Mouse (Mus musculus): Measurements from ENCODE around the gene Hemk1. TPM values are rescaled to one million over a fixed set of nuclear protein-coding genes. Genes with fewer than 3 reads are reported as not detected.

The Hemk1 gene
- polyA plus RNA-seq, 1 experiment from 2014 or later, result 14.6 TPM

DNA sequence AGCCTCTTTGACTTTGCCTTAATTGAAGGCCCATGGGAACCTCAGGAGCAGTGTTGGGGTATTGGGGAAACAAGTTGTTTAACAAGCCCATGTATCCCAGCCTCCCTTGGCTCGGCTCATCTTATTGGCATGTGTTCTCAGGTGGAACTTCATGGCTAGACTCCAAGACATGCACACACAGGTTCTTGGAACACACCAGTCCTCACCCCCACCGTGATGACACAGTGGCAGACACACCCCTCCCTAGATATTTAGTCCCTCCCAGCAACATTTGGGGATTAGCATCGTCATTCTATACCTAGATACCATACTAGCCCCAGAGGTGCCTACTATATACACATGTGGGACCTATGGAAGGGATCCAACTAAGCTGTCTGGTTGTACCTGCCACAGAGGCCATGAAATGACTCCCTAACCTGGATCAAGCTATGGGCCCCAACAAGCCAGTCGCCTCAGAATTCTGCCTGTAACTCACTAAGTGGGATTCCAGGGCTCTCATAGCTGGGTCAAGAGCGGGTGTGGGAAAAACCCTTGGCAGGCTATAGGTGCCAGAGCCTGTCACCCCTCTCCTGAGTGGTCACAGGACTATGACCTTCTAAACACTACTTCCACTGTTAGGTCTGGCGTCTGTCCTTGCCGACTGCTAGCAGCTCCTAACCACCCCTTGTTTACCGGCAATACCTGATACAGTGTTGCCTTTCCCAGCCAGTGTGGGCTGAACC is 39.9 kb downstream of the Hemk1 start:
- no peaks in the 10 kb centered on the region for H3K27me3 ChIP-seq
- no peak overlapping the region for H3K27ac ChIP-seq (replicated peaks)
- no peak for ATAC-seq (replicated peaks)
- no peaks in the 10 kb centered on the region for H3K9me3 ChIP-seq
- 81% methylated on average over 8 of the region's 8 CpGs for WGBS
- H3K36me3 ChIP-seq, result peaks cover 10% of the 10 kb centered on the region; the same call in 1 of the 2 replicates
- peak overlapping the region; percentile 80 for H3K4me2 ChIP-seq (replicated peaks)
- no peak overlapping the region for H3K4me3 ChIP-seq
- no peak overlapping the region for H3K9ac ChIP-seq (replicated peaks)
- H3K4me1 ChIP-seq, result peaks cover 22% of the 10 kb centered on the region

DNA sequence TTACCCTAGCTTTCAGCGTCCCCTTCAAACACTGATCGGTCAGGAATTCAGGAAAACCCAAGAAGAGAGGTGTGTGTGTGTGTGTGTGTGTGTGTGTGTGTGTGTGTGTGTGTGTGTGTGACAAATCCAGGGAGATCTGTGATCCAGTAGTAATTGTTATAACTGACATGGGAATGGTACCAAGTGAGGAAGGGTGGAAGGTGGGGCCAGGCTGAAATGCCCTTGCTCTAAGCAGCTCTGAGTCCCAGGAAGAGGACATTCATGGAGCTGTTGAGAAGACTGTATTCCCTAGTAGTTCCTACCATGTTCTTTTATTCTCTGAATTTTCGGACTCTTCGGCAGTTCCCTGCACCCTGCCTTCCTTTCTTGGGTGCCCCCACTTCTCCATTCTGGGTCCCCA is 40.5 kb downstream of the Hemk1 start:
- Histone ChIP-seq H3K4me1 (peaks cover 22% of the 10 kb centered on the region), H3K9ac (replicated peaks) (no peak overlapping the region), H3K27ac (replicated peaks) (no peak overlapping the region), H3K4me3 (peak overlapping the region; percentile 54), H3K27me3 (no peaks in the 10 kb centered on the region), H3K4me2 (replicated peaks) (peak overlapping the region; percentile 80), H3K9me3 (no peaks in the 10 kb centered on the region), H3K36me3 (peaks cover 10% of the 10 kb centered on the region; the same call in 1 of the 2 replicates)
- 85% methylated on average over 4 of the region's 4 CpGs for WGBS
- no peak for ATAC-seq (replicated peaks)

DNA sequence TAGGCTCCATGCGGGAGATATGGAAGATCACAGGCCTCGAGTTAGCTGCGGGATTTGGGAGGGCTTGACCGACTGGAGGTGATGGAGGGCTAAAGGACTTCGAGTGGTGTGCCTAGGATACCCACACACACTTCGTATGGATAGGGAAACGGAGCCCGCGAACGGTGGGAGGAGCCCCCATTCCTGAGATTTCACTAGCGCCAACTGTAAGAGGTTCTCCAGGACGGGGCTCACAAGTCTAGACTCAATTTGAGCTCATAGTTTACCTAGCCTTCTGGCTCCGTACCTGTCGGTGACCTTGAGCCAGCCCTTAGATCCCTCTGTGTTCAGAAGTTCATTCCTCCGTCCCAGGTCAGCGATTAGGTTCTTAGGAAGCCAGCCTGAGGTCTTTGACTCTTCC is 41.1 kb downstream of the Hemk1 start:
- WGBS, result 16% methylated on average over 16 of the region's 16 CpGs
- Histone ChIP-seq H3K4me2 (replicated peaks) (peak overlapping the region; percentile 80), H3K27ac (replicated peaks) (peak overlapping the region; percentile 32; the same call in 1 of the 2 replicates), H3K4me3 (peak overlapping the region; percentile 54), H3K9ac (replicated peaks) (peak overlapping the region; percentile 73), H3K27me3 (no peaks in the 10 kb centered on the region), H3K4me1 (peaks cover 22% of the 10 kb centered on the region), H3K36me3 (peaks cover 10% of the 10 kb centered on the region; the same call in 1 of the 2 replicates), H3K9me3 (no peaks in the 10 kb centered on the region)
- peak; percentile 44; the same call in 1 of the 2 replicates for ATAC-seq (replicated peaks)

DNA sequence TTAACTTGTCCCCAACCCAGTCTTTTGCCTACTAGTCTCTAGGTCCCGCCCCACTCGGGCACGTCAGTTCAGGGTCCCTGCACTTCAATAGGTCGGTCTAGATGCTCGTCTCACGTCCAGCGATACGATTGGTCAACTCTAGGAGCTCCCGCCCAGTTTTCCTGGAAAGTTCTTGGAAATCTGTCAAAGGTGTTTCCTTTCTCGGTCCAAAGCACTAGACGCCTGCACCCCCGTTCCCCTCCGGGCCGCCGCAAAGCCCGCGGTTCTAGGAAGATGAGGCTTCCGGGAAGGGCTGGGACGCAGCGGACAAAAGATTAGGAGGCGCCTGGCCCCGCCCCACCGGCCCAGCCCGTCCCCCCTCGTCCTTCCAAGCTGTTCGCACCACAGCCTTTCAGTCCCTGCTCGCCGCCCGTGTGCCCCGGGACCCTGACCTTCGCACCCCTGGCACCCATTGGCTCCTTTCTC is 41.6 kb downstream of the Hemk1 start:
- ATAC-seq (replicated peaks), result peak; percentile 98
- peak overlapping the region; percentile 80 for H3K4me2 ChIP-seq (replicated peaks)
- no peaks in the 10 kb centered on the region for H3K9me3 ChIP-seq
- H3K27ac ChIP-seq (replicated peaks), result peak overlapping the region; percentile 32
- peak overlapping the region; percentile 54 for H3K4me3 ChIP-seq
- 0% methylated on average over 31 of the region's 31 CpGs for WGBS
- H3K4me1 ChIP-seq, result peaks cover 22% of the 10 kb centered on the region
- H3K36me3 ChIP-seq, result peaks cover 10% of the 10 kb centered on the region; the same call in 1 of the 2 replicates
- no peaks in the 10 kb centered on the region for H3K27me3 ChIP-seq
- peak overlapping the region; percentile 73 for H3K9ac ChIP-seq (replicated peaks)

DNA sequence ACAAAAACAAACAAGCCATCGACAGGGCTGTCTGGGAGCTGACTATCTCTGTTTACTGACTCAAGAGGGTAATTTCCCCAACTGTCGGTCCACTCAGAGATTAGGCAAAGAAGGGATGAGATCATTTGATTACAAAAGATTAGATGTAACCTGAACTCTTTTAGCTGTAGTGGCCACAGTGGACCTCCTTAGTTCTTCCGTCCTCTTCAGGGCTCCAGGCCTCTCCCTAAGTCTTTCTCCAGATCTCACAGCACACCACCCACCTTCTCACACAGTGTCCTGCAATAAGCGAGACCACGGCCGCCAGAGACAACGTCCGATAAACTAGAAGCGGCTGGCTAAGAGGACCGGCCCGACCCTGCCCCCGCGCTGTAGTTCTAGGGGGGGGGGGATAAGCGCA is 42.1 kb downstream of the Hemk1 start:
- 7% methylated on average over 14 of the region's 14 CpGs for WGBS
- no peaks in the 10 kb centered on the region for H3K27me3 ChIP-seq
- peak overlapping the region; percentile 25 for H3K9ac ChIP-seq (replicated peaks)
- peaks cover 6% of the 10 kb centered on the region; the same call in 1 of the 2 replicates for H3K36me3 ChIP-seq
- peak overlapping the region; percentile 80 for H3K4me2 ChIP-seq (replicated peaks)
- H3K9me3 ChIP-seq, result no peaks in the 10 kb centered on the region
- peak; percentile 30; the same call in 1 of the 2 replicates for ATAC-seq (replicated peaks)
- peak overlapping the region; percentile 54 for H3K4me3 ChIP-seq
- H3K4me1 ChIP-seq, result peaks cover 22% of the 10 kb centered on the region
- no peak overlapping the region for H3K27ac ChIP-seq (replicated peaks)

DNA sequence AAGGTAGTCTGAATTCAATTTTAAA is 42.3 kb downstream of the Hemk1 start, which contains the start of gene Cish:
Gene Cish, plus strand, starts transcription at position 11 of the 25 bp plus-strand sequence.
- Histone ChIP-seq H3K9me3 (no peaks in the 10 kb centered on the region), H3K27me3 (no peaks in the 10 kb centered on the region), H3K4me1 (peaks cover 22% of the 10 kb centered on the region), H3K4me3 (peak within 1 kb of the TSS; percentile 54), H3K27ac (replicated peaks) (peak within 1 kb of the TSS; percentile 32), H3K4me2 (replicated peaks) (peak within 1 kb of the TSS; percentile 80), H3K36me3 (peaks cover 4% of the 10 kb centered on the region; the same call in 1 of the 2 replicates), H3K9ac (replicated peaks) (peak within 1 kb of the TSS; percentile 73)
- ATAC-seq (replicated peaks), result no peak

DNA sequence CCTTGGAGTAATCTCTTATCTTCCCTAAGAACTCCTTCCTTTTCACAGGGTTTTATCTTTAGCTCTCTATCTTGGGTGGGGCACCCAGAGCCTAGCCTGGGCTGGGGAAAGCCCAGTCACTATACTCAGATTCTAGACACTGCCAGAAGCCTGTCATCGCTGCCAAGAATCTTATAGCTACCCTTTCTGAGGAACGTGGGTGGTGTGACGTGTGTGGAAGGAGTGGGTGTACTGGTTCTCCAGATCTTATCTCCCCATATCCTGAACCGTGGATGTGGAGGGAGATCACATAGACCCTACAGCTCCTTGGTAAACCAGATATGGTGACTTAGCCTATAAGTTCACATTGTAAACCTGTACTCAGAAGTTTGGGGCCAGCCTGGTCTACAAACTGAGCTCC is 42.5 kb downstream of the Hemk1 start:
- Histone ChIP-seq H3K27me3 (no peaks in the 10 kb centered on the region), H3K27ac (replicated peaks) (no peak overlapping the region), H3K4me2 (replicated peaks) (peak overlapping the region; percentile 80; the same call in 1 of the 2 replicates), H3K4me1 (peaks cover 22% of the 10 kb centered on the region), H3K9me3 (no peaks in the 10 kb centered on the region), H3K4me3 (no peak overlapping the region), H3K36me3 (peaks cover 2% of the 10 kb centered on the region; the same call in 1 of the 2 replicates), H3K9ac (replicated peaks) (no peak overlapping the region)
- no peak for ATAC-seq (replicated peaks)
- 79% methylated on average over 4 of the region's 4 CpGs for WGBS

DNA sequence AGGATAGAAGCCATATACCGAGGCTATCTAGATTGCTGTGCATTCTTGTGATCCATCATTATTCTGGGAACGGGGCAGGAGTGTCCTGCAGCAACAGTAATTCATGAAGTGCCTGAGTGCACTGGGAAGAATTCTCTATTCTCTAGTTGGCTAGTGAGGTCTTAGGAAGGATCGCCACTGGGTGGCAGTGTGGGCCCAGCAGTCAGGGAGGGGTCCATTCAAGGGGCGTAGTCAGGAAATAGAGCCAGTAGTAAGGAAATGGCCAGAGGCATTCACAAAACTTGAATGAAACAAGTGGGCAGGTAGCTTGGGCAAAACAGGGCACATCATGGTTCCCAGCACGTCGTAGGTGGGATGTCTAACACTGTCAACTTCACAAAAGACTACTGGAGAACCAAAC is 43.9 kb downstream of the Hemk1 start:
- Histone ChIP-seq H3K9ac (replicated peaks) (no peak overlapping the region), H3K27me3 (no peaks in the 10 kb centered on the region), H3K9me3 (no peaks in the 10 kb centered on the region), H3K4me1 (peaks cover 31% of the 10 kb centered on the region), H3K36me3 (no peaks in the 10 kb centered on the region), H3K27ac (replicated peaks) (no peak overlapping the region), H3K4me3 (no peak overlapping the region), H3K4me2 (replicated peaks) (no peak overlapping the region)
- WGBS, result 4% methylated on average over 6 of the region's 6 CpGs
- ATAC-seq (replicated peaks), result no peak

DNA sequence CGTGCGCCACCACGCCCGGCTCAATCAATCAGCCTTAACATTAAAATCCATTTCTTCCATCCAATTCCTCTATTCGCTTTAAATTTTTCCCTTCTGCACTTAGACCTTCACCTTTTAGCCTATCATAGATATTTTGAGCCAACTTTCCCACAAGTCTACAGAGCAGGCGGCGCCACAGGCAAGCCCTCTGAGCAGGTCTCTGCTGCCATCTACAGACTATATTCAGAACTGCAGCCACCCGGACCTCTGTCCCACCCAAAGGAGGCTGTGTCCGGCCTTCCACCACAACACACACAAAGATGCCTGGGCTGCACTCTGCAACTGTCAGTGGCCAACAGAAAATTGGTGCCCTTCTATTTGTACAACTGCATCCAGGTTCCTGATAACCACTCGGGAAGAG is 47.3 kb downstream of the Hemk1 start:
- H3K4me3 ChIP-seq, result no peak overlapping the region
- WGBS, result 32% methylated on average over 10 of the region's 10 CpGs
- peaks cover 12% of the 10 kb centered on the region for H3K4me1 ChIP-seq
- H3K27me3 ChIP-seq, result no peaks in the 10 kb centered on the region
- H3K9me3 ChIP-seq, result no peaks in the 10 kb centered on the region
- no peak overlapping the region for H3K4me2 ChIP-seq (replicated peaks)
- H3K9ac ChIP-seq (replicated peaks), result no peak overlapping the region
- no peaks in the 10 kb centered on the region for H3K36me3 ChIP-seq
- ATAC-seq (replicated peaks), result peak; percentile 71; the same call in 1 of the 2 replicates
- H3K27ac ChIP-seq (replicated peaks), result no peak overlapping the region

DNA sequence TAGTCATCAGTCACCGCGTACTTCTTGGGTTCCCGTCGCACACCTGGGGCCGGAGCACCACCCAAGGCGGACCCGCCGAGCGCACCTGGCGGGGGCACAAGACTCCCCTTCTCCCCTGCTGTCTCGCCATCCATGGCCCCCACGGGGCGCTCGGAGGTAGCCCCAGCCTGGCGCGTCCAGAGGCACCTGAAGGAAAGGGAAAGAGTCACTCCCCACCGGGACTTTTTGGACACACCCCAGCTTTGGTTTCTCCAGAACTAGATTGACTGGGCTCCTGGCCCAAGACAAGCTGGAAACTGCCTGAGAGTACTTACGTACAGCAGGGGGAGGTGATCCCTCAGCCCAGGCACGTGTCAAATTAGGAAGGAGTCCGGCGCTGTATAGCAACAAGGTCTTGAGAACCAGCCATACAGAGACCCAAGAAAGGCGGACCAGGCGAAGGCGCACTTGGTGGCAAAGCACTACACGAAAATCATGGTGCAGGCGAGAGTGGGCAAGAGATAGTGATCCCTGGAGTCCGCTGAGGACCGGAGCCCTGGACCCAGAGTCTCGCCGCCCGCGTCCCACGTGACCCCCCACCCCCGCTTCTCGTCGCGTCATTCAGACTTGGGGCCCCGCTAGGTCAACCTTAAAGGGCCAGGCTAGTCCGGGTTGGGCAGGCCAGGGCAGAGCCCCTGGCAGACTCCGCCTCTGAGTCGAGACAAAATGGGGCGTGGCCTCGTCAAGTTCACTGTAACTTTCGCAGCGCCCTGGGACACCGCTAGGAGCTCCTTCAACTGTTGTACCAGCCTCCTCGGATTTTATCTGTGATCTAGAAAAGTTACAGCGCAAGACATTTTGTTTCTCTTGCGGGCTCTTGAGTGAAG is 48.7 kb downstream of the Hemk1 start, which contains the start of gene Mapkapk3:
Gene Mapkapk3, minus strand, starts transcription at position 667 of the 866 bp plus-strand sequence.
- Histone ChIP-seq H3K9me3 (no peaks in the 10 kb centered on the region), H3K9ac (replicated peaks) (peak within 1 kb of the TSS; percentile 42), H3K27ac (replicated peaks) (no peak within 1 kb of the TSS), H3K36me3 (no peaks in the 10 kb centered on the region), H3K4me3 (peak within 1 kb of the TSS; percentile 37), H3K4me2 (replicated peaks) (peak within 1 kb of the TSS; percentile 78), H3K4me1 (peaks cover 12% of the 10 kb centered on the region), H3K27me3 (no peaks in the 10 kb centered on the region)
- WGBS, result 3% methylated on average over 49 of the region's 49 CpGs
- ATAC-seq (replicated peaks), result peak; percentile 65

DNA sequence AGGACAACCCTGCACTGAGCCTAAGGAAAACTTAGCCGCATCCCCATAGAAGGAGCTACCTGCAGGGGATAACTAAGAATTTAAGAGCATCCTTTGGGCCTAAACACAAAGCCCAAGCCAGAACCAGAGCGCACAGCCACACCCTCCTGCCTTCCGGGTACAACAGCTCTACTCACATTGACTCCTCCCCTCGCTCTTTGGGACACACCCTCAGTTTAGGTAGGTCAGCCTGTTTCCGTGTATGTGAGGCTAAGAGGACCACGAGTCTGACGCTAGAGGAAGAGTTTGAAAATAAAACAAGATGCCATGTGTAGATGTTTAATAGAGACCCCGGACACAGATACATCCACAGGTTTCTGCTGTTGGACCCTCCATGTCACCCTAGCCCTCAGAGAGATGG is 49.4 kb downstream of the Hemk1 start:
- Histone ChIP-seq H3K9me3 (no peaks in the 10 kb centered on the region), H3K9ac (replicated peaks) (no peak overlapping the region), H3K4me2 (replicated peaks) (peak overlapping the region; percentile 78), H3K36me3 (no peaks in the 10 kb centered on the region), H3K27me3 (no peaks in the 10 kb centered on the region), H3K27ac (replicated peaks) (no peak overlapping the region), H3K4me1 (peaks cover 12% of the 10 kb centered on the region), H3K4me3 (no peak overlapping the region)
- 29% methylated on average over 8 of the region's 8 CpGs for WGBS
- ATAC-seq (replicated peaks), result no peak

DNA sequence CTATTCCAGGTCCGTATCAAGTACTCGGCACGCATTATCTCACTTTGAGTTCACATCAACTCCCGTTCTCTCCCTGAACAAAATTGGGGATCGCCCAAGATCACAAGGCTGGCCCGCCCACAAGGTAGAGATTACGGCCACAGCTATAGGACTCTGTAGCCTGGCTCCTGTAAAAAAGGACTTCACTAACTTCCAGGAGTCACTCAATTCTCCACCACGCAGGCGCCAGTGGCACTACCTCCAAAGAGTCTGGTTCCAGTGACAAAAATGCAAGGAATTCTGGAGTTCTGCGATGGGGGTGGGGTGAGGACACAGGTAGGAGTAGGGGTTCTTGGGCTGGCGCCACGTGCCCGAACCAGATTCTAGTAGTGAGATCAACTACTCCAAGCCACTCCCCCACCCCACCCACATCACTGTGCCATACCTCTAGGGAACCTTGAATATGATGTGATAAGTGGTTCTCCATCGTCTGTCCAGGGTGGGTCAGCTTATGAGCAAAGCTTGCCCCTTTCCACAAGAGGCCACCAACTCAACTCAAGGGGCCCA is 50.0 kb downstream of the Hemk1 start:
- no peak overlapping the region for H3K4me3 ChIP-seq
- H3K27ac ChIP-seq (replicated peaks), result no peak overlapping the region
- H3K9ac ChIP-seq (replicated peaks), result no peak overlapping the region
- no peak for ATAC-seq (replicated peaks)
- WGBS, result 95% methylated on average over 14 of the region's 14 CpGs
- H3K9me3 ChIP-seq, result no peaks in the 10 kb centered on the region
- no peaks in the 10 kb centered on the region for H3K36me3 ChIP-seq
- H3K4me2 ChIP-seq (replicated peaks), result no peak overlapping the region
- H3K4me1 ChIP-seq, result peaks cover 12% of the 10 kb centered on the region
- H3K27me3 ChIP-seq, result no peaks in the 10 kb centered on the region

Measured in forebrain, embryonic 15.5 days (tissue).